Mouse (Mus musculus) gastrocnemius, postnatal 36 days (tissue): ENCODE measurements at regions not wholly inside any gene's neighbourhood (a gene's known extent, or its start where the extent isn't known, plus 50 kb on each side); places are given as distances from the start of the nearest gene placed in this dataset.

Source experiments
- DNase-seq, 2 experiments: peaks; one replicate each; pipeline ENCODE4 v3.0.0; 2022
- intact Hi-C: fragments of 180-260 bp; cut with DNase I; formaldehyde crosslinking; loops from one replicate; pipeline ENCODE4 v1.15.1; 2025

GRCm38 (mm10) chr14:102673724-102674123, 308.7 kb downstream of the Kctd12 start:
- DNase-seq = no peak
- intact Hi-C loops = no loop called here

DNA sequence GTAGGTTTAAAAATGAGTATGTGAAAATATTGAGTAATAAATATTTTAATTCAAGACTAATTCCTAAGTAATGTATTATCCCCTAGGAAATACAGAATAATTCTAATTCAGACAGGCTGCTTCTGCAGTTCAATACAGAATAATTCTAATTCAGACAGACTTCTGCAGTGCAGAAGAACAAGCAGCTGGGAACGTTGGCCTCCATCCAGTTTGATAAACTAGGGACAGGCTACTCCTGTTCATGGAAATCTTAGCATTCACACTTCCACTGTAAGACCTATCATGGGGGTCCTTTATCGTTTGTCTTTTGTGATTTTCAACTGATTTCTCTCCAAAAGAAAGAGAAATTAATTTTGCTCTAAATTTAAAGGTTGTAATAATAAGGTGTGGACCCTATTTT, 319.2 kb downstream of the Kctd12 start:
- no peak for DNase-seq
- intact Hi-C loops = no loop called here

GRCm38 (mm10) chr14:102660351-102660750, 322.1 kb downstream of the Kctd12 start:
- intact Hi-C loops = no loop called here
- no peak for DNase-seq

- intact Hi-C loops = no loop called here
- no peak for DNase-seq
Measured at GRCm38 (mm10) chr14:102656235-102656634, 326.2 kb downstream of the Kctd12 start.

DNA sequence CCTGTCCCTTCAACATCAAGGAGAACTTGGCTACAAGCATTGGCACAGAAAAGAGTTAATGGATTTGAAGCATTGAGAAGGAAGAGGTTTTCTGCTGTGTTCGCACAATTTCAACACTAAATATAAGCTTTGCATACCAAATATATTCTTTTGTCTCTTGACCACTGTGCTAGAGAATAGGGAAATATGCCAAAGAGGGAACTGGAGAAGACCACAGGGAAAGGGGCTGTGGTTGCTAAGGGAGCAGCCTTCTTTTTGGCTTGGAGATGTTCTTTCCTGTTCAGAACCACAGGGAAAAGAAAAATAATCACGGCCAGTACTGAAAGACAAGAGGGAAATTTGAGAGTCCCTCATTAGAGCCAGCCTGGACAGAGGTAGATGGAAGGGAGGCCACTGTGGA, 352.8 kb downstream of the Kctd12 start:
- no peak for DNase-seq
- intact Hi-C loops = no loop called here

- intact Hi-C loops = no loop called here
Measured at GRCm38 (mm10) chr14:102621546-102621945, 360.9 kb downstream of the Kctd12 start.

GRCm38 (mm10) chr14:102619056-102619455, 363.4 kb downstream of the Kctd12 start:
- intact Hi-C loops = no loop called here

More at GRCm38 (mm10) chr14:102621546-102621945, 360.9 kb downstream of the Kctd12 start:
- no peak for DNase-seq

DNA sequence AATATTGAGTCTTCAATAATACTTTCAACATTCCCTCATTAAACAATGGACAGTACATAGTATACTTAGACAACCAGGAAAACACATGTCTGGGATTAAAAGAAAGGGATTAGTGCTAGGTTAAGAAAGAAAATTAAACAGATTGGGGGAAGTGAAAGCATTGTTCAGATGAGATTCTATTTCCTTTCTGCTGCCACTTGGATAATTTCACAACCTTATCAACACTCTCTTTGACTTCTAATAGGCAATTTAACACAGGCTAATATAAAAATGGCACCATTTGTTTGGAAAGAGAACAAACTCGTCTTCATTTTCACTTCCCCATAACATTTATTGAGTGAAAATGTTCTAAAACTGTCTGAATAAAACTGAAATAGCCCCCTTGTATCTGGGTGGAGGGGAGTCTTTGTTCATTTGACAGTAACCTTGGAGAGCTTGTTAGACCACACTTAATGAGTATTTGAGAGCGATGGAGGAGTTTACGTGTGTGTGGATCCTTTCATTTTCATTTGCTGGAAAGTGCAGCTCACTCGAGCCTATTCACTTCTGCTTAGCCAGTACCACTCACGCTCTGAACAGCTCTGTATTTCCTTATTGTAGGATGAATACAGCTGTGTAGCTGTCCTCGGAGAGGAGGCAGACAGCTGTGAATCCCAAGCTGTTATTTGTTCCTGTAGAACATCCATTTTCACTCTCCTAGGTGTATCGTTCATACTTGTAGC, 366.7 kb downstream of the Kctd12 start:
- no peak for DNase-seq
- intact Hi-C loops = no loop called here

More at GRCm38 (mm10) chr14:102619056-102619455, 363.4 kb downstream of the Kctd12 start:
- DNase-seq = no peak

DNA sequence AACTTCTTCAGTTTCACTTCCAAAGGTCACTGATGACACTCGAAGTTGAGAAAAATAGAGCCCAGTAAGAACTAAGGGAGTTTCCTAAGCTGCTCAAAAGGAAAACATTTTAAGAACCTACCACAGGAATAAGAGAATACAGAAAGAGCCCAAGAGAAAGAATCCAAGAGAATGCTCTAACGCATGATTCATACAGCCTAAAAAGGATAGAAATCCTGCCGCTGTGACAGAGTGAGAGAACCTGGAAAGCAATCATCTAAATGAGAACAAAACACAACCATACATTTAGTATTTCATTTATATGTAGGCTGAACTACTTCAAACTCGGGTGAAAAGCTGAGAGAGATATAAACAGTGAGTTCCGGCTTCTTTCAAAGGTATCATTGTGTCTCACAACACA, 376.4 kb downstream of the Kctd12 start:
- DNase-seq = no peak
- intact Hi-C loops = no loop called here

- DNase-seq = no peak
- intact Hi-C loops = no loop called here
Measured at GRCm38 (mm10) chr14:102594850-102595249, 387.6 kb downstream of the Kctd12 start.

DNA sequence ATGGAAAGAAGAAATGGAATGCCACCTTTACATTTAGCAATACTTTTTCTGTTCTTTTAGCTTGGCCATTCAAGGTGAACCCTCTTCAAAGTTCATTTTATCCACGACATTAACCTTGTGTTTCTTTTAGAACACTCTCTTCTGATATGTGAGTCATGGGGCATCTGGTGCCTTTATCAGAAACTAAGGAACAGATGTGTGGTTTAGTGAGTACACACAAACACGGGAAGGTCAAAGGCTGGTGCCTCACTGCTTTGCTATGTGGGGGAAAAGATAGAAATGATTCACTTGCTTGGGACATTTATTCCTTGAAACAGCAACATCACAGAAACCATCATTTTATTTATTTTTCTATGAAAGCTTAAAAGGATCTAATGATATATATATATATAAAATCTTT, 428.7 kb downstream of the Kctd12 start:
- intact Hi-C loops = no loop called here
- DNase-seq = no peak

- intact Hi-C loops = no loop called here
- no peak for DNase-seq
Measured at GRCm38 (mm10) chr14:102552598-102552997, 429.8 kb downstream of the Kctd12 start.

DNA sequence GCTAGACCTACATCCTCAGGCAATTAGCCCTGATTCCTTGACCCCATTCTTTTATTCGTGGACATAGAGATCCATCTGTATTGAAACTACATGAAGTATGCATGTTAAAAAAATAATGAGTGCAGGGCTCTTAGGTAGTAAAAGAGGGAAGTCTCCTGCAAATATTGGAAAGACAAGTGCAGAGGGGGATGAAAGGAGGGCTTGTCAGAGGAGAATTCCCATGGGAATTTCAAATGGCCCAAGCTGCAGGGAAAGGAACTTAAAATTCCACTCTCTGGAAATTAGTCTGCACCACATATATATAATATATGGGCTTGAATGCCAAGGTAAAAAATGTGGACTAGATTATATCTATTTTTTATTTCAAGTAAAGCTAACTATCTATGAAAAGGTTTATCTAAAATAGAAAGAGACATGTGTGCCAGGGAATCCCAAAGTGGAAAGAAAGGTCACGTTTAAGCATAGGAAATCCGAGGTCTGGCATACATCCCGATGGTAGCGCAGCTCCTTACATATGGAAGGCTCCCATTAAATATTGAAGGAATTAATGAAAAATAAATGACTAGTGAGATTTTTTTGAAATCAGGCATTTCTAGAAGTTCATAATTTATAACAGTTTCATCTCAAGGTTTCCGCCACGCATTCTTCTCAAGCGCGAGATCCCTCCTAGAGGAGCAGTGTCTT, 457.4 kb downstream of the Kctd12 start:
- DNase-seq = no peak
- intact Hi-C loops = no loop called here

GRCm38 (mm10) chr14:102516765-102517164, 465.7 kb downstream of the Kctd12 start:
- intact Hi-C loops = no loop called here
- no peak for DNase-seq

DNA sequence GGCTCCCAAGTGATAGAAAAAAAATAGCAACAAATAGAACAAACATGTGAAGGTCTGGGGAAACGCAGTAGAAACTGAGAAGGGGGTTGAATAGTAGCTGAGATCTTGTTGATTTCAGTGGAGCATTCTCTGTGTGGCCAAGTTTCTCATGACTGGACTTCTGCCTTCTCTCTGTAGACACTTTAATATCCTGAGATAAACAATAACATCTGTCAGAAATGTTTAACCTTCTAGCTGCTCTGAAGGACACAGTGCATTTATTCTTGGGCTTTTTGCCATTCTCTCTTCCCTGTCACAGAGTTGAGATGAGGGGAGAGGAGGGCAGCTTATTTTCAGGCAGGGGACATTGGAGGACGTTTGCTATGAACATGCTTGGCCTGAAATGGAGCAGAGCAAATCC, 467.9 kb downstream of the Kctd12 start:
- intact Hi-C loops = no loop called here
- DNase-seq = no peak

GRCm38 (mm10) chr14:102512651-102513050, 469.8 kb downstream of the Kctd12 start:
- intact Hi-C loops = no loop called here
- DNase-seq = no peak

DNA sequence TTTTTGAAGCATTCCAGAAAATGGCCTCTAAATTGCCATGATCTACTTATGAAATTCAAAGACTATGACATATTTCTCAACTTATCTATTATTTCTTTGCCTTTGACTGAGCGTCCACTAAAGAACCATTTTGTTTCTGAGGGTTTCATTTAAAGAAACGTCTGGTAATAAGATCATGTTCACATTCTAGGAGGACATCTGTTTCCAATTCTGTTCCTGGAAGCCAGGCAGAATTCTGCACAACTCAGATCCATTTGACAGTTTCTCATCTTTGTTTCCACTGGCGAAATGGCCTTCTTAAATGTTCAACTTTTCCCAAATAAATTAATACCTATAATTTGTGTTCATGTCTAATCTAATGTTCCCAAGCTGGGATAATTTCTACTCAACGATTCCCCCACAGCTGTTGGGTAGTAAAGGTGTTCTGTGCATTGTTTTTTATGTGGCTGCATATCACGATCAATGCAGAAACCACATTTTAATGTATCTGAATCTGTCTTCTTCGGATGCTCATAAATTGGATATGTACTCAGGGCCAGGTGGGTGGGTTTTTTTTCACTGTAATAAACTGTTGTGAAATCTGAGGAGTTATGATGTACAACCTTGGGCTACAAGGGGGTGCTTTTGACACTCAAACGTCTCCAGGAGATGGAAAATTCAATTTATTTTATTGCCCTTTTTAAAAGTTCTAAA, 470.6 kb downstream of the Kctd12 start:
- intact Hi-C loops = no loop called here
- no peak for DNase-seq

DNA sequence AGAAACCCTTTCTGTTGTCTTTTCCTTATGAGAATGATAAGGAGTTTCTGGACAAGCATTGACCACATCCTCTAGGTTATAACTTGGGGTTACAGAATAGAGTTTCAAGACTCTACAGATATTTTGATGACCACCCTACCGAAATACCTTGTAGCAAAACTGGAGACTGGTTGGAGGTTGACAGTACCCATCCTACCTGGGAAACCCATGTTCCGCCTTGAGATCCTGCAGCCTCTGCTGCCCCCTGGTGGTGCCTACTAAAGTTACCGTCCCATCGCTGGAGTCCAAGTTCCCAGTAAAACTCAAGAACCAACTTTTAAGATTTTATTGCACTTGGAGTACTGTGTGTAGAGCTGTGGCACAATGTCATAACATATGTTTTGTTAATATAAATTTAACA, 472.1 kb downstream of the Kctd12 start:
- intact Hi-C loops = no loop called here
- DNase-seq = peak; percentile 27 to 33

DNA sequence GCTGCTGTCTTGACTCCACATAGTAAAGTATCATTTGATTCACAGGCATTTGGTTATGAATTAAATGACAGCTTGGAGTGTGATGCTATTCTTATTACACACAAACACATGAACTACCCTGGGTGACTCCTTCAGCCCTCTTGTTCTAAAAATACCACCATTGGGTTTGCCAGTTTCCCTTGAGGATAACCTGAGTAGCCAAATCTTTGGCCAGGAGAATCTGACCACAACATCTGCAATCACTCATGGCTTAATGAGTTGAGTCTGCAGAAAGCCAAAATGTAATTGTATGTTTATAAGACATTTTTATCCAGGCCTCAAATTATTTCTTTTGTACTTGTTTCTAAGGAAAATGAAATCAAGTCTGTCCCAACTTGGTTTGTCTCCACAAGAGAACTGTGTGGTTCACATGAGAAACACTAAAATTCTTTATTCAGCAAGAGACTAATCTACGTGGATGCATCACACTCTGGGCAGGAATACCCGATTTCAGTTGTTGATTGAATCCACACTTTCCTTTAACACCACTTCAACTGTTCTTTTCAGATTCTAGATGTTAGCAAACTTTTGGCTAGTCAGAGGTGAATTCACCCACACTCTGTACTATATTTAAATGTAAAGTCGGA, 476.6 kb downstream of the Kctd12 start:
- DNase-seq = no peak
- intact Hi-C loops = loop anchor here (5.0 kb wide), 1 partner anchor 559 kb away; no protein-coding TSS in a partner anchor

- intact Hi-C loops = no loop called here
- no peak for DNase-seq
Measured at GRCm38 (mm10) chr14:102497179-102497578, 485.3 kb downstream of the Kctd12 start.

- intact Hi-C loops = no loop called here
- no peak for DNase-seq
Measured at GRCm38 (mm10) chr14:102492376-102492775, 490.1 kb downstream of the Kctd12 start.
